Mouse (Mus musculus) right cerebral cortex, postnatal 25 days (tissue): ENCODE measurements at regions not wholly inside any gene's neighbourhood (a gene's known extent, or its start where the extent isn't known, plus 50 kb on each side); places are given as distances from the start of the nearest gene placed in this dataset.
"Not testable (repeated sequence)": the region's sequence is repeated elsewhere in the genome, so short reads cannot be mapped to it uniquely, and the experiment has no call there.

Experiments used
- DNase-seq: peaks from one replicate; pipeline ENCODE4 v3.0.0; 2022

- DNase-seq = no peak
Observed at GRCm38 (mm10) chr3:4744003-4744402, 1006.6 kb upstream of the Gm8797 start.

GRCm38 (mm10) chr3:4744611-4745010 lies 1006.0 kb upstream of the Gm8797 start:
- no peak for DNase-seq

GRCm38 (mm10) chr3:4756099-4756498 lies 994.5 kb upstream of the Gm8797 start:
- no peak for DNase-seq

GRCm38 (mm10) chr3:4757113-4757512 lies 993.5 kb upstream of the Gm8797 start:
- no peak for DNase-seq

- no peak for DNase-seq
Observed at GRCm38 (mm10) chr3:4763076-4763475, 987.5 kb upstream of the Gm8797 start.

GRCm38 (mm10) chr3:4776632-4777031 lies 974.0 kb upstream of the Gm8797 start:
- no peak for DNase-seq

GRCm38 (mm10) chr3:4785160-4785559 lies 965.4 kb upstream of the Gm8797 start:
- no peak for DNase-seq

GRCm38 (mm10) chr3:4793141-4793540 lies 957.5 kb upstream of the Gm8797 start:
- no peak for DNase-seq

- no peak for DNase-seq
Observed at GRCm38 (mm10) chr3:4796041-4796908, 954.3 kb upstream of the Gm8797 start.

GRCm38 (mm10) chr3:4796909-4797566 lies 953.6 kb upstream of the Gm8797 start:
- peak; percentile 54 for DNase-seq

- no peak for DNase-seq
Observed at GRCm38 (mm10) chr3:4797567-4797940, 953.1 kb upstream of the Gm8797 start.

GRCm38 (mm10) chr3:4798366-4798765 lies 952.2 kb upstream of the Gm8797 start:
- DNase-seq = no peak

- DNase-seq = no peak
Observed at GRCm38 (mm10) chr3:4834459-4834858, 916.1 kb upstream of the Gm8797 start.

GRCm38 (mm10) chr3:4835645-4836044 lies 915.0 kb upstream of the Gm8797 start:
- DNase-seq = no peak

GRCm38 (mm10) chr3:4836888-4837287 lies 913.7 kb upstream of the Gm8797 start:
- DNase-seq = no peak

GRCm38 (mm10) chr3:4854958-4855566 lies 895.5 kb upstream of the Gm8797 start:
- DNase-seq = no peak

GRCm38 (mm10) chr3:4856571-4856970 lies 894.0 kb upstream of the Gm8797 start:
- no peak for DNase-seq

GRCm38 (mm10) chr3:4866226-4866625 lies 884.4 kb upstream of the Gm8797 start:
- no peak for DNase-seq

GRCm38 (mm10) chr3:4885916-4886315 lies 864.7 kb upstream of the Gm8797 start:
- no peak for DNase-seq

GRCm38 (mm10) chr3:4893108-4893507 lies 857.5 kb upstream of the Gm8797 start:
- DNase-seq = no peak

- no peak for DNase-seq
Observed at GRCm38 (mm10) chr3:4895811-4896210, 854.8 kb upstream of the Gm8797 start.

- not testable (repeated sequence) for DNase-seq
Observed at GRCm38 (mm10) chr3:4907556-4907955, 843.0 kb upstream of the Gm8797 start.

GRCm38 (mm10) chr3:4930731-4931130 lies 819.9 kb upstream of the Gm8797 start:
- not testable (repeated sequence) for DNase-seq

- DNase-seq = no peak
Observed at GRCm38 (mm10) chr3:4971496-4971895, 779.1 kb upstream of the Gm8797 start.
